Mouse (Mus musculus): ENCODE measurements around the gene Aif1. TPM values are rescaled to one million over a fixed set of nuclear protein-coding genes. Genes with fewer than 3 reads are reported as not detected.
A peak's percentile ranks its signal among the peaks of the same experiment; 100 is the strongest.

Gene Aif1
- polyA plus RNA-seq, 1 experiment from 2014 or later: 34.1 TPM

DNA sequence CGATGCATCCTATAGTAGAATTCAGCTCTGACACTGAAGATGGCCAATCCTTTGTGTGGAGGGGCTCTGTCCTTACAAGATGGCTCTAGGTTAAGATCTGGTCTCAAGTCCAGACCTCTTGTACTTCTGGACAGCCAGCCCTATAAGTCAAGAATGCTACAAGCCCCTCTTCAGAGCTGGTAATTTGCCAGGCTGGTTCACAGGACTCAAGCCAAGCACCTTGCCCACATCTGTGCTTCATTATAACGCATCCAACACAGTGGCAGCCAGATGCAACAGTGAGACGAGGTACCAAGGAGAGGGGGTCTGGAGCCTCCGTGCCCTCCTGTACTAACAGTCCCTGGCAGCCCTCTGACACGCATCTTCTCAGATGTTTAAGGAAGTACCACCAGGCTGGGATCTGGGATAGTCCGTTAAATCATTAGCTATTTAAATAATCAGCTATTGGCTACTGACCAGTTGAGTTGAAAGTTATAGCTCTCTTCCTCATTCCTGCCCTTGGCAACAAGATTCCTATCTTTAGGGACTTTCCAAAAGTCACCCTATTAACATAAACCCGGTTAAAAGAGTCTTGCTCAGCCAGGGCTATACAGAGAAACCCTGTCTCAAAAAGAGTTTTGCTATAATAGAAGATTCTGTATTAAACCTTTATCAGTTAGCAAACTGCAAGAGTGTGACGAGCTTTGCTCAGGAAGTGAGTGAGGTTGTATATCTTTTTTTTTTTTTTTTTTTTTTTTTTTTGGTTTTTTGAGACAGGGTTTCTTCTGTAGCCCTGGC is 1.5 kb downstream of the Aif1 start:
- WGBS (ENCODE audit: insufficient replicate concordance): 62% methylated on average over 8 of the region's 8 CpGs
- Histone ChIP-seq H3K27me3 (ENCODE audit: insufficient read depth, low read length) (no peaks in the 10 kb centered on the region), H3K36me3 (replicated peaks; ENCODE audit: insufficient read depth, low read length) (no peaks in the 10 kb centered on the region), H3K27ac (ENCODE audit: low read depth) (no peak overlapping the region), H3K4me3 (ENCODE audit: low read depth, low read length) (no peak overlapping the region), H3K9me3 (ENCODE audit: low read length) (no peaks in the 10 kb centered on the region), H3K4me1 (ENCODE audit: insufficient read depth) (0 out of 2 replicates have a peak, but pooled peaks cover 4% of the 10 kb centered on the region), H3K4me2 (ENCODE audit: low read depth, low read length) (no peak overlapping the region), H3K9ac (replicated peaks) (no peak overlapping the region)
- ATAC-seq (no peak), DNase-seq (no peak)
- TF ChIP-seq CTCF (IDR thresholded peaks at IDR 0.05; ENCODE audit: low read depth): no peak
- no peak for TF ChIP-seq EP300 (IDR thresholded peaks at IDR 0.05; ENCODE audit: low read depth)

DNA sequence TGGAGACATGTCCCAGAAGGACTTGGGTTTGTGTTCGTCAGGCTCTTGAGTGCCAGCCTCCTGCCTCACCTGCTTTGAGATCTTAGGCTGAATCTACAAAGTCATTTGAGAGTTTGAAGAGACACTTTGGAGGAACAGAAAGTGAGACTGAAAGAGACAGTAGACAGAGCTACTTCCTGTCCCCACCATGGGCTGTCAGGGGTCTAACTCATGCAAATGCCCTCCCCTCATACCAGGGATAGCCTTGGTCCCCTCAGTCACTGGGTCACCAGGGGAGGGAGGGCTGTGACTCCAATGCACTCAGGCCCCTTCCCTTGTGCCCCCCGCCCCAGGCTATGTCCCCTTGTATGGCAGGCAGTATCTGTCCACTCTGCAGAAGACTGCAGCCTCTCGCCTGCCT is 2.5 kb downstream of the Aif1 start:
- no peak for TF ChIP-seq CTCF (IDR thresholded peaks at IDR 0.05; ENCODE audit: low read depth)
- TF ChIP-seq EP300 (IDR thresholded peaks at IDR 0.05; ENCODE audit: low read depth): no peak
- H3K9ac ChIP-seq (replicated peaks): no peak overlapping the region
- DNase-seq (no peak), ATAC-seq (no peak)
- no peaks in the 10 kb centered on the region for H3K36me3 ChIP-seq (replicated peaks; ENCODE audit: insufficient read depth, low read length)
- no peak overlapping the region for H3K4me3 ChIP-seq (ENCODE audit: low read depth, low read length)
- H3K9me3 ChIP-seq (ENCODE audit: low read length): no peaks in the 10 kb centered on the region
- H3K4me2 ChIP-seq (ENCODE audit: low read depth, low read length): 0 out of 2 replicates have a peak overlapping the region, but pooled peaks have one; percentile 20
- 0 out of 2 replicates have a peak, but pooled peaks cover 4% of the 10 kb centered on the region for H3K4me1 ChIP-seq (ENCODE audit: insufficient read depth)
- H3K27me3 ChIP-seq (ENCODE audit: insufficient read depth, low read length): no peaks in the 10 kb centered on the region
- WGBS (ENCODE audit: insufficient replicate concordance): 55% methylated on average over 3 of the region's 3 CpGs
- H3K27ac ChIP-seq (ENCODE audit: low read depth): peak overlapping the region; percentile 64

DNA sequence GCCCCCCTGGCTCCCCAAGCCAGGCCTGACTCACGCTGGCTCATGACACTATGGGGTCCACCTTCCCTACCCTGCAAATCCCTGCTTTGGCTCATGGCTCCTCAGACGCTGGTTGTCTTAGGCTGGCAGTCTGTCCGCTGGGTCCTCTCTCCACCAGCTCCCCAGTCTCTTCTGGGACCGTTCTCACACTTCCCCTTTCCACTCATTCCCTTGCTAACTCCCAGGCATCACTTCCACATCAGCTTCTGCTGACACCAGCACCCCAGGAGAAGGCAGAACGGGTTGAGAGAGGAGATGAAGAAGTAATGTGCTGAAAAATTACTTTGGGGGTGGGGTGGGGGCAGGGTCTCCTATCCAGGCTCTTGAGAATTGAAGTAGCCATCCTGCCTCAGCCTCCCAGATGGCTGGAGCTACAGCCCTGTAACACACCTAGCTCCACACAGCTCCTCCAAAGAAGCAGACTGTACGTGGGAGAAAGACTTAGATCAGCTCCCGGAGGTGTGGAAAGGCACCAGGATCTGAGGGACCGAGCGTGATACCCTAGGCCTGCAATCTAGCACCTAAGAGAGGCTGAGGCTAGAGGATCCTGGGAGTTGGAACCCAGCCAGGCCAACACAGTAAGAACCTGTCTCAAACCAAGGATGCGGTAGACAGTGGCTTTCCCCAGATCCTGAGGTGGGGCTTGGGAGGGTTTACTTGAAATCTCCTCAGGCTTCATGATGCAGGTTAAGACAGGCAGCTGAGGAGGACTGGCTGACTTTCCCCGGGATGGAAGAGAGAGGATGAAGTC is 3.2 kb downstream of the Aif1 start:
- Histone ChIP-seq H3K4me1 (ENCODE audit: insufficient read depth) (0 out of 2 replicates have a peak, but pooled peaks cover 4% of the 10 kb centered on the region), H3K4me3 (ENCODE audit: low read depth, low read length) (no peak overlapping the region), H3K27ac (ENCODE audit: low read depth) (peak overlapping the region; percentile 64), H3K9ac (replicated peaks) (no peak overlapping the region), H3K27me3 (ENCODE audit: insufficient read depth, low read length) (no peaks in the 10 kb centered on the region), H3K4me2 (ENCODE audit: low read depth, low read length) (peak overlapping the region; percentile 20; the same call in 1 of the 2 replicates), H3K36me3 (replicated peaks; ENCODE audit: insufficient read depth, low read length) (no peaks in the 10 kb centered on the region), H3K9me3 (ENCODE audit: low read length) (no peaks in the 10 kb centered on the region)
- no peak for TF ChIP-seq EP300 (IDR thresholded peaks at IDR 0.05; ENCODE audit: low read depth)
- no peak for TF ChIP-seq CTCF (IDR thresholded peaks at IDR 0.05; ENCODE audit: low read depth)
- ATAC-seq (peak; percentile 24; the same call in 1 of the 2 replicates), DNase-seq (no peak)
- 53% methylated on average over 11 of the region's 11 CpGs for WGBS (ENCODE audit: insufficient replicate concordance)

DNA sequence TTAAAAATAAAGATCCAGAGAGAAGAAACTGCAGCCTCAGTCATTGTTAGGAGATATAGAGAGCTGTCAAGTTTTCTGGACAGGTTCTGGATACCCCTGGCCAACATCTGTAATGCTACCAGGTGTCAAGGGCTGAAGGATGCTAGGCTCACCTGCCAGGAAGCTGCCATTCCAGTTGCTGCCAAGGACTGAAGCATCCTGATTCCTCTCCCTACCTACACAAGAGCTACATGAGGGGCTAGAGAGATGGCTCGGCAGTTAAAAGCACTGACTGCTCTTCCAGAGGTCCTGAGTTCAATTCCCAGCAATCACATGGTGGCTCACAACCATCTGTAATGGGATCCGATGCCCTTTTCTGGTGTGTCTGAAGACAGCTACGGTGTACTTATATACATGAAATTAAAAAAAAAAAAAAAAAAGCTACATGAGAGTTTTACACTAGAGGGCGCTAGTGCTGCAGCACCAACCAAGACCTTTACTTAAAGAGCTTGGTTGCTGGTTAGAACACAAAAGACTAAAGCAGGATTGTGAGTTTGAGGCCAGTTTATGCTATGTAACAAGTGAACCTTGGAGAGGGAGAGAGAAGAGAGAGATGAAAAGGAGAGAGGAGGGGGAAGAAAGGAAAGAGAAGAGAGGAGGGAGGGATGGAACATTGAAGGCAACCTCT is 7.2 kb downstream of the Aif1 start:
- Histone ChIP-seq H3K27ac (ENCODE audit: low read depth) (no peak overlapping the region), H3K27me3 (ENCODE audit: insufficient read depth, low read length) (no peaks in the 10 kb centered on the region), H3K4me1 (ENCODE audit: insufficient read depth) (peaks cover 11% of the 10 kb centered on the region), H3K9ac (replicated peaks) (no peak overlapping the region), H3K4me2 (ENCODE audit: low read depth, low read length) (no peak overlapping the region), H3K4me3 (ENCODE audit: low read depth, low read length) (no peak overlapping the region), H3K36me3 (replicated peaks; ENCODE audit: insufficient read depth, low read length) (no peaks in the 10 kb centered on the region), H3K9me3 (ENCODE audit: low read length) (no peaks in the 10 kb centered on the region)
- 13% methylated on average over 4 of the region's 4 CpGs for WGBS (ENCODE audit: insufficient replicate concordance)
- ATAC-seq (no peak), DNase-seq (no peak)
- no peak for TF ChIP-seq EP300 (IDR thresholded peaks at IDR 0.05; ENCODE audit: low read depth)
- peak; percentile 79 for TF ChIP-seq CTCF (IDR thresholded peaks at IDR 0.05; ENCODE audit: low read depth)

DNA sequence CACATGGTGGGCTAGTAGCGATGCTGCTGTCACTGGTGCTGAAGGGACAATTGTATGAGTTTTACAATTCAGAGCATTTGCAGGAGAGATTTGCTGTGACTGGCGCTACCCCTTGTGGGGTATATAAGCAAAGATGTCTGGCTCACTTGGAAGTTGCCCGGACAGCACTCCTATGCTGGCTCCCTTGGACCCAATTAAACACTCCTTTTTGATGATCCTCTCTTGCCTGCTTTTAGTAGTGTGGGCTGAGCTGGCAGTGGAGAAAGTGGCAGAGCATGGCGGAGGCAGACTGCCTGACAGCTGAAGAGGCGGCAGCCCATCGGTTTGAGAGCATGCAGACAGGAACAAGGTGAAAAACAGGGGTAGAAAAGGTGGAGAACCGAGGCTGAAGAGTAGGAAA is 8.1 kb downstream of the Aif1 start:
- ATAC-seq: no peak
- H3K4me2 ChIP-seq (ENCODE audit: low read depth, low read length): no peak overlapping the region
- H3K4me1 ChIP-seq (ENCODE audit: insufficient read depth): peaks cover 17% of the 10 kb centered on the region
- no peaks in the 10 kb centered on the region for H3K36me3 ChIP-seq (replicated peaks; ENCODE audit: insufficient read depth, low read length)
- H3K27me3 ChIP-seq (ENCODE audit: insufficient read depth, low read length): no peaks in the 10 kb centered on the region
- H3K4me3 ChIP-seq (ENCODE audit: low read depth, low read length): no peak overlapping the region
- no peak for DNase-seq
- H3K9me3 ChIP-seq (ENCODE audit: low read length): no peaks in the 10 kb centered on the region
- H3K9ac ChIP-seq (replicated peaks): no peak overlapping the region
- no peak for TF ChIP-seq CTCF (IDR thresholded peaks at IDR 0.05; ENCODE audit: low read depth)
- no peak for TF ChIP-seq EP300 (IDR thresholded peaks at IDR 0.05; ENCODE audit: low read depth)
- H3K27ac ChIP-seq (ENCODE audit: low read depth): no peak overlapping the region
- 77% methylated on average over 7 of the region's 7 CpGs for WGBS (ENCODE audit: insufficient replicate concordance)
